Mouse (Mus musculus) CH12.LX (cell line): ENCODE results near the gene Zbtb7a. TPM values are rescaled to one million over a fixed set of nuclear protein-coding genes. Genes with fewer than 3 reads are reported as not detected.

Experiments used
- DNase-seq: peaks from one replicate; pipeline ENCODE4 v3.0.0-alpha.2; 2013; ENCODE audit errors: extremely low read depth
- H3K27ac ChIP-seq: 2 replicates; pipeline ENCODE4 v1.5.1; 2012; ENCODE audit warnings: low read depth, mild to moderate bottlenecking, control low read depth, moderate library complexity; ENCODE audit not compliant: insufficient read depth
- H3K27me3 ChIP-seq: replicated peaks from 2 replicates; pipeline ENCODE3; 2012; ENCODE audit warnings: inconsistent platforms
- H3K36me3 ChIP-seq, 2 experiments: replicated peaks in 1 of 2; 2 replicates each; pipeline versions ENCODE3 to v1.6.1; 2012; ENCODE audit warnings: inconsistent platforms in 1 of 2, low read length in 1 of 2, mild to moderate bottlenecking in 1 of 2, mixed read lengths in 1 of 2, moderate library complexity in 1 of 2; ENCODE audit not compliant: control insufficient read depth in 1 of 2, insufficient read depth in 1 of 2
- H3K4me1 ChIP-seq, 2 experiments: 2 replicates each; pipeline ENCODE4 v1.6.1; 2012; ENCODE audit warnings: inconsistent platforms in 1 of 2, moderate library complexity in 1 of 2; ENCODE audit not compliant: insufficient read depth in 2 of 2, control insufficient read depth in 1 of 2
- H3K4me2 ChIP-seq: 2 replicates; pipeline ENCODE4 v1.6.1; 2012; ENCODE audit warnings: low read depth, mild to moderate bottlenecking, control low read depth; ENCODE audit not compliant: poor library complexity, insufficient read depth, severe bottlenecking
- H3K4me3 ChIP-seq, 3 experiments: fragments of 150-350 bp in 1 of 3; sonication (generic) in 1 of 3; replicated peaks in 1 of 3; 2 replicates each; pipeline versions ENCODE3 to v1.5.1; 2011 to 2012; ENCODE audit warnings: low read depth in 2 of 3, low read length in 2 of 3, mild to moderate bottlenecking in 2 of 3, moderate library complexity in 2 of 3, control low read depth in 1 of 3, improper control_type of control experiment in 1 of 3, inconsistent platforms in 1 of 3, mixed read lengths in 1 of 3; ENCODE audit not compliant: poor library complexity in 1 of 3
- H3K79me2 ChIP-seq: replicated peaks from 2 replicates; pipeline ENCODE4 v1.6.1; 2012; ENCODE audit warnings: mild to moderate bottlenecking, moderate library complexity; ENCODE audit not compliant: control insufficient read depth, poor library complexity, insufficient read depth, severe bottlenecking; ENCODE audit errors: extremely low read depth
- H3K9ac ChIP-seq: 2 replicates; pipeline ENCODE4 v1.6.1; 2012; ENCODE audit warnings: low read depth, mild to moderate bottlenecking, control low read depth, moderate library complexity; ENCODE audit not compliant: insufficient read depth
- H3K9me3 ChIP-seq: replicated peaks from 2 replicates; pipeline ENCODE3; 2012; ENCODE audit warnings: low read length, inconsistent platforms, mixed read lengths
- BHLHE40 ChIP-seq: IDR thresholded peaks from 2 replicates; pipeline ENCODE4 v1.6.1; 2011; ENCODE audit warnings: mild to moderate bottlenecking, low read depth, low read length, improper control_type of control experiment
- CHD1 ChIP-seq: IDR thresholded peaks from 2 replicates; pipeline ENCODE4 v1.6.1; 2012; ENCODE audit warnings: low read depth, low read length, improper control_type of control experiment, inconsistent platforms
- CHD2 ChIP-seq: IDR thresholded peaks from 2 replicates; pipeline ENCODE4 v1.6.1; 2011; ENCODE audit warnings: low read length, improper control_type of control experiment
- CTCF ChIP-seq, 2 experiments: IDR thresholded peaks in 1 of 2; conservative IDR thresholded peaks in 1 of 2; 2 replicates each; pipeline ENCODE4 v1.5.1; 2011 to 2012; ENCODE audit warnings: low read depth in 2 of 2, low read length in 2 of 2, improper control_type of control experiment in 1 of 2, inconsistent platforms in 1 of 2, mild to moderate bottlenecking in 1 of 2, moderate library complexity in 1 of 2
- E2F4 ChIP-seq: IDR thresholded peaks from 2 replicates; pipeline ENCODE4 v1.6.1; 2011; ENCODE audit warnings: low read depth, low read length, improper control_type of control experiment; ENCODE audit not compliant: insufficient replicate concordance
- ELF1 ChIP-seq: IDR thresholded peaks from 2 replicates; pipeline ENCODE4 v1.6.1; 2014; ENCODE audit warnings: low read depth, mild to moderate bottlenecking, inconsistent platforms, low read length, improper control_type of control experiment
- EP300 ChIP-seq: IDR thresholded peaks from 2 replicates; pipeline ENCODE4 v1.6.1; 2011; ENCODE audit warnings: low read length, improper control_type of control experiment
- ETS1 ChIP-seq: conservative IDR thresholded peaks from 2 replicates; pipeline ENCODE4 v1.6.1; 2012; ENCODE audit warnings: low read depth, mild to moderate bottlenecking, inconsistent platforms, low read length, improper control_type of control experiment, moderate library complexity
- HCFC1 ChIP-seq: IDR thresholded peaks from 2 replicates; pipeline ENCODE4 v1.6.1; 2012; ENCODE audit warnings: low read depth, mild to moderate bottlenecking, inconsistent platforms, low read length, improper control_type of control experiment
- JUND ChIP-seq: conservative IDR thresholded peaks from 2 replicates; pipeline ENCODE4 v1.6.1; 2011; ENCODE audit warnings: low read depth, low read length, improper control_type of control experiment
- MAFK ChIP-seq: IDR thresholded peaks from 2 replicates; pipeline ENCODE4 v1.6.1; 2011; ENCODE audit warnings: low read length, improper control_type of control experiment; ENCODE audit not compliant: insufficient replicate concordance
- MEF2A ChIP-seq: IDR thresholded peaks from 2 replicates; pipeline ENCODE4 v1.6.1; 2014; ENCODE audit warnings: low read depth, mild to moderate bottlenecking, inconsistent platforms, low read length, improper control_type of control experiment, borderline replicate concordance
- MYC ChIP-seq: IDR thresholded peaks from 2 replicates; pipeline ENCODE4 v1.6.1; 2011; ENCODE audit warnings: low read depth, mild to moderate bottlenecking, improper control_type of control experiment, low read length
- NELFE ChIP-seq: IDR thresholded peaks from 2 replicates; pipeline ENCODE4 v1.6.1; 2011; ENCODE audit warnings: low read depth, low read length, improper control_type of control experiment
- PAX5 ChIP-seq: IDR thresholded peaks from 2 replicates; pipeline ENCODE4 v1.6.1; 2012; ENCODE audit warnings: low read length, inconsistent platforms, mixed read lengths
- POLR2AphosphoS2 ChIP-seq: IDR thresholded peaks from 2 replicates; pipeline ENCODE4 v1.6.1; 2011; ENCODE audit warnings: low read depth, low read length, improper control_type of control experiment
- RCOR1 ChIP-seq: conservative IDR thresholded peaks from 2 replicates; pipeline ENCODE4 v1.6.1; 2012; ENCODE audit warnings: low read depth, mild to moderate bottlenecking, inconsistent platforms, low read length, improper control_type of control experiment
- SMC3 ChIP-seq: IDR thresholded peaks from 2 replicates; pipeline ENCODE4 v1.6.1; 2011; ENCODE audit warnings: low read depth, low read length, improper control_type of control experiment
- TCF12 ChIP-seq: IDR thresholded peaks from 2 replicates; pipeline ENCODE4 v1.6.1; 2014; ENCODE audit warnings: low read depth, mild to moderate bottlenecking, inconsistent platforms, low read length, improper control_type of control experiment
- UBTF ChIP-seq: IDR thresholded peaks from 2 replicates; pipeline ENCODE4 v1.6.1; 2012; ENCODE audit warnings: low read depth, mild to moderate bottlenecking, inconsistent platforms, low read length, improper control_type of control experiment, moderate library complexity
- ZKSCAN1 ChIP-seq: IDR thresholded peaks from 2 replicates; pipeline ENCODE4 v1.6.1; 2012; ENCODE audit warnings: low read depth, inconsistent platforms, low read length, improper control_type of control experiment, borderline replicate concordance
- ZMIZ1 ChIP-seq: IDR thresholded peaks from 2 replicates; pipeline ENCODE4 v1.6.1; 2012; ENCODE audit warnings: low read depth, mild to moderate bottlenecking, inconsistent platforms, low read length, improper control_type of control experiment
- ZNF384 ChIP-seq: IDR thresholded peaks from 2 replicates; pipeline ENCODE4 v1.6.1; 2012; ENCODE audit warnings: low read depth, low read length, improper control_type of control experiment, inconsistent platforms
- dilution Hi-C: fragments of 300-500 bp; cut with MboI; formaldehyde crosslinking; loops from 2 replicates; pipeline ENCODE4 v1.14.3; 2020; ENCODE audit warnings: low sequenced_read_pairs; ENCODE audit not compliant: extremely low pct_unique_long_range_greater_than_20kb, extremely low pct_ligation_motif_present
- in situ Hi-C: fragments of 300-500 bp; cut with MboI; formaldehyde crosslinking; loops from 3 replicates; pipeline ENCODE4 v1.14.3; 2019; ENCODE audit warnings: low sequenced_read_pairs, low pct_ligation_motif_present, low pct_unique_long_range_greater_than_20kb, mixed read lengths
- polyA plus RNA-seq: library from polyadenylated mRNA; unstranded; fragments of >175 nt; gene quantifications from 2 replicates; pipeline ENCODE4 v1.2.1, GENCODE M21; 2012; ENCODE audit warnings: low read depth; ENCODE audit not compliant: insufficient read length
- total RNA-seq, 2 experiments: library from RNA; depleted of rRNA; stranded (reverse); fragments of 300-350 nt in 1 of 2; fragments of >200 nt in 1 of 2; gene quantifications; 2 replicates each; pipeline ENCODE4 v1.2.3; 2012 to 2014

The Zbtb7a gene
- total and polyA plus RNA-seq, 3 experiments: 3.0 to 21.3 (median 18.2) TPM

DNA sequence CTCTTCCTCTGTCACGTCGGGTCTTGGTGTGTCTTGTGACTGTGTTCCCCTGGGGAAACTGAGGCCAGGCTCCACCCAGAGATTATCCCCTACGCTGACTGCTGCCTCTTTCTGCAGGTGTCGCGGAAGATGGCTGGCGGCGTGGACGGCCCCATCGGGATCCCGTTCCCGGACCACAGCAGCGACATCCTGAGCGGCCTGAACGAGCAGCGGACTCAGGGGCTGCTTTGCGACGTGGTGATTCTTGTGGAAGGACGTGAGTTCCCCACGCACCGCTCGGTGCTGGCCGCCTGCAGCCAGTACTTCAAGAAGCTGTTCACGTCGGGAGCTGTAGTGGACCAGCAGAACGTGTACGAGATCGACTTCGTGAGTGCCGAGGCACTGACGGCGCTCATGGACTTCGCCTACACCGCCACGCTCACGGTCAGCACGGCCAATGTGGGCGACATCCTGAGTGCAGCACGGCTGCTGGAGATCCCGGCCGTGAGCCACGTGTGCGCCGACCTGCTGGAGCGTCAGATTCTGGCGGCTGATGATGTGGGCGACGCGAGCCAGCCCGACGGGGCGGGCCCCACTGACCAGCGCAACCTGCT, 8.9 kb downstream of the Zbtb7a start:
- peaks cover 28 to 98% of the 10 kb centered on the region in 2 experiments for H3K4me1 ChIP-seq
- dilution Hi-C loops (no loop called here), in situ Hi-C loops (no loop called here)
- H3K27ac ChIP-seq: no peak overlapping the region
- TF ChIP-seq MEF2A (no peak), NELFE (no peak), MYC (no peak), E2F4 (no peak), UBTF (no peak), POLR2AphosphoS2 (no peak), ZKSCAN1 (no peak)
- no peaks in the 10 kb centered on the region for H3K9me3 ChIP-seq
- H3K36me3 ChIP-seq: peaks cover 55 to 86% of the 10 kb centered on the region in 2 experiments
- no peak overlapping the region for H3K4me2 ChIP-seq
- no peak overlapping the region for H3K9ac ChIP-seq
- peaks cover 96% of the 10 kb centered on the region for H3K79me2 ChIP-seq
- no peaks in the 10 kb centered on the region for H3K27me3 ChIP-seq
- DNase-seq: no peak
- no peak overlapping the region for H3K4me3 ChIP-seq

DNA sequence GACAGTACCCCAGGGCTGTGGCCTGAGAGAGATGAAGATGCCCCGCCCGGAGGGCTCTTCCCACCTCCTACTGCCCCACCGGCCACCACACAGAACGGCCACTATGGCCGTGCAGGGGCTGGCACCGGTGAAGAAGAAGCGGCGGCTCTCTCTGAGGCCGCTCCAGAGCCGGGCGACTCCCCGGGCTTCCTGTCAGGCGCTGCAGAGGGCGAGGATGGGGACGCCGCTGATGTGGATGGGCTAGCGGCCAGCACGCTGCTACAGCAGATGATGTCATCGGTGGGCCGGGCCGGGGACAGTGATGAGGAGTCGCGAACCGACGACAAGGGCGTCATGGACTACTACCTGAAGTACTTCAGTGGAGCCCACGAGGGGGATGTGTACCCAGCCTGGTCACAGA, 9.6 kb downstream of the Zbtb7a start:
- in situ Hi-C loops: no loop called here
- no peaks in the 10 kb centered on the region for H3K27me3 ChIP-seq
- H3K4me3 ChIP-seq: no peak overlapping the region
- dilution Hi-C loops: no loop called here
- no peak overlapping the region for H3K9ac ChIP-seq
- peaks cover 57 to 88% of the 10 kb centered on the region in 2 experiments for H3K36me3 ChIP-seq
- H3K4me2 ChIP-seq: no peak overlapping the region
- no peak for TF ChIP-seq MEF2A
- no peak for TF ChIP-seq PAX5
- TF ChIP-seq CHD1: no peak
- no peak for TF ChIP-seq TCF12
- no peak for TF ChIP-seq HCFC1
- TF ChIP-seq CTCF (conservative IDR thresholded peaks at IDR 0.05 in 1 of 2, IDR thresholded peaks at IDR 0.05 in 1 of 2; ENCODE audit: low read depth in 2 of 2, low read length in 2 of 2): no peak
- no peak for TF ChIP-seq EP300
- TF ChIP-seq JUND: no peak
- no peak for DNase-seq
- peaks cover 90% of the 10 kb centered on the region for H3K79me2 ChIP-seq
- H3K9me3 ChIP-seq: no peaks in the 10 kb centered on the region
- H3K4me1 ChIP-seq: peaks cover 28 to 98% of the 10 kb centered on the region in 2 experiments
- no peak overlapping the region for H3K27ac ChIP-seq

DNA sequence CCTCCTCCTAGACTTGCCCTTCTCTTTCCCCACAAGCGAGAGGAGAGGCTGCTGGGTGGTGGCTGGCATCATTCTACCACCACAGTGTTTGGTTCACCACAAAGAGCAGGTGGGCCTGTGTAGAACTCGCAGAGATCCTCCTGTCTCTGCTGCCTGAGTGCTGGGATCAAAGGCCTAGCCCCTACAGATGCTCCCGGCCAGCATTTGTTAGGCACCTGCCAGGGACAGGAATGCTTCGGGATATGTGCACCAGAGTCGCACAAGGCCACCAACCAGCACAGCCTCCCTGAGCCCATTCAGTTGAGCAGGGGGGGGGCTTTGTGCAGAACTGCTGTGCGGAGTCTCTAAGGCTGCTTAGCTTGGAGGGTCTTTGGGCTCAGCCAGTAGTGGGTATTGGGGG, 10.3 kb downstream of the Zbtb7a start:
- dilution Hi-C loops: no loop called here

More for the DNA sequence above, 10.3 kb downstream of the Zbtb7a start:
- Histone ChIP-seq H3K27ac (no peak overlapping the region), H3K4me3 (no peak overlapping the region), H3K4me1 (peaks cover 24 to 98% of the 10 kb centered on the region in 2 experiments), H3K4me2 (no peak overlapping the region), H3K79me2 (peaks cover 86% of the 10 kb centered on the region), H3K9ac (no peak overlapping the region), H3K9me3 (no peaks in the 10 kb centered on the region), H3K27me3 (no peaks in the 10 kb centered on the region), H3K36me3 (peaks cover 61 to 90% of the 10 kb centered on the region in 2 experiments)
- DNase-seq: no peak
- in situ Hi-C loops: no loop called here
- TF ChIP-seq RCOR1 (no peak), PAX5 (no peak), JUND (no peak), BHLHE40 (no peak), ZMIZ1 (no peak), CTCF (conservative IDR thresholded peaks at IDR 0.05 in 1 of 2, IDR thresholded peaks at IDR 0.05 in 1 of 2; ENCODE audit: low read depth in 2 of 2, low read length in 2 of 2) (no peak), UBTF (no peak), HCFC1 (no peak), MAFK (no peak), SMC3 (no peak), MEF2A (no peak), ETS1 (no peak), ZNF384 (no peak), ELF1 (no peak), TCF12 (no peak), NELFE (no peak), CHD2 (no peak)
